Mouse (Mus musculus) left cerebral cortex, postnatal 10 days (tissue): ENCODE results near the gene Serpina3k. TPM values are rescaled to one million over a fixed set of nuclear protein-coding genes. Genes with fewer than 3 reads are reported as not detected.
"Not testable (repeated sequence)": the region's sequence is repeated elsewhere in the genome, so short reads cannot be mapped to it uniquely, and the experiment has no call there.

ENCODE experiments used
- DNase-seq, 2 experiments: peaks; one replicate each; pipeline ENCODE4 v3.0.0; 2021 to 2022; ENCODE audit warnings: low spot score in 2 of 2, mixed read lengths in 1 of 2; ENCODE audit errors: extremely low spot score in 1 of 2
- intact Hi-C: fragments of 180-260 bp; cut with DNase I; formaldehyde crosslinking; loops from one replicate; pipeline ENCODE4 v1.15.1; 2025
- total RNA-seq, 2 experiments: library from RNA; stranded (reverse); gene quantifications; 2 replicates each; pipeline ENCODE4 v1.2.3; 2021

The Serpina3k gene
- total RNA-seq, result not detected

GRCm38 (mm10) chr12:104338226-104338625 is at the start of gene Serpina3k, which contains the start of gene Serpina3m:
Gene Serpina3k, plus strand, starts transcription at chr12:104338486.
Gene Serpina3m, plus strand, starts transcription at chr12:104338486.
- intact Hi-C loops, DNase-seq: not testable (repeated sequence)

DNA sequence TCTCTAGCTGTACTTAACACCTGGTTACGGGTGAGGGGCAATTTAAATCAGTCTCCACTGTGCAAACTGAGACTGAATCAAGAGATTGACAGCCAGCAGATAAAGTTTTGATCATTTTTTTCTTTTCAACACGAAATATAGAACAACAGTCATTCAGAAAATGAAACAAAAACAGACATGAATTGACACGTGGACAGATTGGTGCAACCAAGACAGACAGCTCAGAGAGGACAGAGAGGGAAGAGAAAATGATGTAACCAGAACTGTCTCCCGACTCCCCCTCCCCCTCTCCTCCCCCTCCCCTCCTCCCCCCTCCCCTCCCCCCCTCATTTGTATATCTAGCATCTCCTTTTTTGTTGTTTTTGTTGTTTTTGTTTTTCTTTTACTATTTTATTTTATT is 48.4 kb upstream of the Serpina3k start:
- no peak for DNase-seq
- intact Hi-C loops, result no loop called here

- intact Hi-C loops, result no loop called here
- DNase-seq, result no peak
Observed at GRCm38 (mm10) chr12:104293963-104294362, 44.3 kb upstream of the Serpina3k start.

DNA sequence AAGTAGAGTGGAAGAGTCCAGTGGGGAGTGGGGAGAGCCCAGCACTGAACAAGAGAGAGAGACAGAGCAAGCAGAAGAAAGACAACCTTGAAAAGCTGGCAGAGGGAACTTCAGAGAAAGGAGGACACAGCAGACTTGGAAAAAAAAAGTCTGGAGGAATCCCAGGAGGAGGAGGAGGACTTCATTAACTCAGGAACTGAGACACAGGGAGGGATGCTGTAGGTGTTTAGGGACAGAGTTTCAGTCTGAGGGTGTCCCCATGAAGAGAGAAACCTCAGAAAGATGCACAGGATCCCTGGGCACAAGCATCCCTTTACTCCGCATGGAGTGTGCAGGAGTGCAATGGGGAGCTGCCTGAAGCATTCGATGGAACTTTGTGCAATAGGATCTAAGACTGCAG is 40.2 kb upstream of the Serpina3k start:
- intact Hi-C loops, result no loop called here

GRCm38 (mm10) chr12:104305991-104306390 is 32.3 kb upstream of the Serpina3k start:
- DNase-seq, result no peak
- intact Hi-C loops, result no loop called here

More for the DNA sequence above, 40.2 kb upstream of the Serpina3k start:
- DNase-seq, result no peak

GRCm38 (mm10) chr12:104314253-104314652 is 24.0 kb upstream of the Serpina3k start, which contains the start of gene Serpina3j:
Gene Serpina3j, plus strand, starts transcription at chr12:104314553.
- intact Hi-C loops, result no loop called here
- DNase-seq, result no peak

GRCm38 (mm10) chr12:104322454-104322853 is 15.8 kb upstream of the Serpina3k start:
- intact Hi-C loops, result no loop called here
- DNase-seq, result no peak

- intact Hi-C loops, result no loop called here
- DNase-seq, result no peak
Observed at GRCm38 (mm10) chr12:104331701-104332100, 6.6 kb upstream of the Serpina3k start.

DNA sequence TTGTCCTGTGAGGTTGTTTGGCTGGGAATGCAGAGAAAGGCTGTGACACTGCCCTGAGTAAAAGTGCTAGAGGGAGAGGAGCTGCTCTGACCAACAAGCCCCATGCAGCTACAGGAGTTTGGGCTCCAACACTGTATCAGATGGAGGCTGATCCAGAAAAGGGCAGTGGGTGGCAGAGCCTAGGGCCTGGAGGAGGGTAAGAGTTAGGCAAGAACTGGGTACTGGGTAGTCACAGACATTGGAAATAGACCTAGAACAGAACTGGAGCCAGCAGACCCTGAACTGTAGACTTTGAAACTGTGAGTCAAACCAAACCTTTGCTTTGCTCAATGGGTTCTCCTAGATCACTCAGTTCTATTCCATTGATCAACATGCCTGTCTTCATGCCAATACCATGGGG is 1.4 kb upstream of the Serpina3k start:
- intact Hi-C loops, result not testable (repeated sequence)

GRCm38 (mm10) chr12:104338705-104339104 is 419 bp downstream of the Serpina3k start:
- no peak for DNase-seq
- intact Hi-C loops, result no loop called here

More for the DNA sequence above, 1.4 kb upstream of the Serpina3k start:
- DNase-seq, result not testable (repeated sequence)

DNA sequence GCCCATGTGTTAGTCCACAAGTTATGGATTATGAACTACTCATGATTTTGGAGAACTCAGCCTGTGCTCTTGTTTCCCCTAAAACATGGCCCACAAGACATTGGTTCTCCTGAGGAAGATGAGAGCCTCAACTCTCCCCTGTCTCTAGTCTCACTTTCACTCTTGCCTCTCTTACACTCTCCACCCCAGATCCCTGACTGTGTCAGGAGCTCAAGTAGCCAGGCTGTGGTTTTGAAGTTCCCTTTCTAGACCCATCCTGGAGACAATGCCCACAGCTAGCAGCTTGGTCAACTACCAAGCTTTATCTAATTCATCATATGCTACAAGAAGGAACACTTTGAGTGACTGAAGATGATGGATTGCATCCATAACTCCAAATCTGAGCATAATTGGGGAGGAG is 4.2 kb downstream of the Serpina3k start:
- intact Hi-C loops, DNase-seq: not testable (repeated sequence)

DNA sequence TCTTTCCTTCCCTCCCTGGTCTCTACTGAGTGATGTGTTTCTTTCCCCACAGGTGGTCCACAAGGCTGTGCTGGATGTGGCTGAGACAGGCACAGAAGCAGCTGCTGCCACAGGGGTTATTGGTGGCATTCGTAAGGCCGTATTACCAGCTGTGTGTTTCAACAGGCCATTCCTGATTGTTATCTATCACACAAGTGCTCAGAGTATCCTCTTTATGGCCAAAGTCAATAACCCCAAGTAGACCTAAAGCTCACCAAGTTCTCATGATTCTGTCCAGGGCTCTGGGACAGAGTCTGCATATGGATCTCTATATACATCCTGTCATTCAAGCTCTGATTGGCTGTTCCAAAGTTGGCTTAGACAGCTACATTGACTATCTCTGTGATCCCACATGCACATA is 6.9 kb downstream of the Serpina3k start:
- no peak for DNase-seq
- intact Hi-C loops, result no loop called here

DNA sequence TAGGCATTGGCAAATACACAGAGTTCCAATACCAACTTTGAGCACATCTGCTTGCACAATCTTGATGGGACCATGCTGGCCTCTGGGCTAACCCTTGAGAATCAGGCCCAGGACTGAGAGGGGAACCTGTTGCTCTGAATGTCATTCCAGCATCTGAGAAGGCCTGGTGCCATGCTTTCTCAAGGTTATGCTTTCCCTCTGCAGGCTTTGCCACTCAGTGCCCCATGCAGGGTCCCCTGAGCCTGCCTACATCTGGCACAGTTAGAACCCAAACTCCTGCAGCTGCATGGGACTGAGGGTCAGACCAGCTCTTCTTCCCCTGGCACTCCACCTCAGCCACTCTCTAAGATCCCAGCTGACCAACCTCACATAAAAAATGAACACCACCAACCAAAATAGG is 7.4 kb downstream of the Serpina3k start:
- no peak for DNase-seq
- intact Hi-C loops, result no loop called here

GRCm38 (mm10) chr12:104347091-104347490 is 8.8 kb downstream of the Serpina3k start:
- no peak for DNase-seq
- intact Hi-C loops, result no loop called here

- DNase-seq, result peak; percentile 18 to 53
- intact Hi-C loops, result loop anchor here (5.0 kb wide), 1 partner anchor 65 kb away; no protein-coding TSS in a partner anchor
Observed at GRCm38 (mm10) chr12:104351812-104352211, 13.5 kb downstream of the Serpina3k start.

- intact Hi-C loops, result no loop called here
- no peak for DNase-seq
Observed at GRCm38 (mm10) chr12:104356006-104356405, 17.7 kb downstream of the Serpina3k start.

GRCm38 (mm10) chr12:104369986-104370385 is 31.7 kb downstream of the Serpina3k start:
- no peak for DNase-seq

GRCm38 (mm10) chr12:104377179-104377578 is 38.9 kb downstream of the Serpina3k start:
- intact Hi-C loops, DNase-seq: not testable (repeated sequence)

More at GRCm38 (mm10) chr12:104369986-104370385, 31.7 kb downstream of the Serpina3k start:
- intact Hi-C loops, result no loop called here

- intact Hi-C loops, DNase-seq: not testable (repeated sequence)
Observed at GRCm38 (mm10) chr12:104378351-104378750, 40.1 kb downstream of the Serpina3k start.

- DNase-seq, intact Hi-C loops: not testable (repeated sequence)
Observed at GRCm38 (mm10) chr12:104378815-104379214, 40.5 kb downstream of the Serpina3k start.

- intact Hi-C loops, result no loop called here
- DNase-seq, result no peak
Observed at GRCm38 (mm10) chr12:104379856-104380255, 41.6 kb downstream of the Serpina3k start.
